Mouse (Mus musculus): ENCODE results near the gene Gm13757. TPM values are rescaled to one million over a fixed set of nuclear protein-coding genes. Genes with fewer than 3 reads are reported as not detected.
"Not testable (repeated sequence)": the region's sequence is repeated elsewhere in the genome, so short reads cannot be mapped to it uniquely, and the experiment has no call there.

Gene Gm13757
- not detected in 2 replicates for polyA plus RNA-seq (2014; fragmentation: Nextera tagmentation; extraction: Ambion mirVana)

DNA sequence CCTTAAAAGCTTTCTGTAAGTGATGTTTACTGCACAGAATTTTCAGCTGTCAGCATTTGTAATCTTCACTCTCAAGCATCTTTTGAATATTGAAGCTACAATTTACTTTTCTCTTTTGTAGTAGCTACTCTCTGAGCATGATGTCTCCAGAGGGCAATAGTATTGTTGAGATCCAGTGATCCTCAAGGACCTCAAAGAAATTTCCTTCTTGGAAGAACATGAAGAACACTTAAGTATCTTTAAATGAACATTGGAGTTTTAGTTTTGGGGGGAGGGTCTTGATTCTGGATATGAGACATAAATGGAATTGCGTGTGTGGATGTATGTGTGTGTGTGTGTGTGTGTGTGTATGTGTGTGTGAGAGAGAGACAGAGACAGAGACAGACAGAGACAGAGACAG is at the start of gene Gm13757:
Gene Gm13757 (minus strand): TSS at position 101 of the 400 bp plus-strand sequence.
- H3K9ac ChIP-seq (ENCODE audit: low read length): no peak within 1 kb of the TSS
- no peaks in the 10 kb centered on the region for H3K9me3 ChIP-seq (ENCODE audit: control insufficient read depth, low read length)
- H3K4me1 ChIP-seq (replicated peaks; ENCODE audit: control insufficient read depth, insufficient read depth, low read length): no peaks in the 10 kb centered on the region
- DNase-seq (ENCODE audit: low spot score) (no peak), ATAC-seq (replicated peaks; ENCODE audit: low FRiP score) (no peak)
- no peak within 1 kb of the TSS for H3K27ac ChIP-seq (ENCODE audit: low read depth, low read length)
- H3K36me3 ChIP-seq (ENCODE audit: control insufficient read depth, insufficient read depth, low read length): no peaks in the 10 kb centered on the region
- 93% methylated on average over 1 of the region's 1 CpGs for WGBS
- no peaks in the 10 kb centered on the region for H3K27me3 ChIP-seq (ENCODE audit: control insufficient read depth, insufficient read depth, low read length)
- no peak within 1 kb of the TSS for H3K4me3 ChIP-seq (ENCODE audit: low read depth, low read length)
- no peak within 1 kb of the TSS for H3K4me2 ChIP-seq (ENCODE audit: low read depth, low read length, severe bottlenecking)

DNA sequence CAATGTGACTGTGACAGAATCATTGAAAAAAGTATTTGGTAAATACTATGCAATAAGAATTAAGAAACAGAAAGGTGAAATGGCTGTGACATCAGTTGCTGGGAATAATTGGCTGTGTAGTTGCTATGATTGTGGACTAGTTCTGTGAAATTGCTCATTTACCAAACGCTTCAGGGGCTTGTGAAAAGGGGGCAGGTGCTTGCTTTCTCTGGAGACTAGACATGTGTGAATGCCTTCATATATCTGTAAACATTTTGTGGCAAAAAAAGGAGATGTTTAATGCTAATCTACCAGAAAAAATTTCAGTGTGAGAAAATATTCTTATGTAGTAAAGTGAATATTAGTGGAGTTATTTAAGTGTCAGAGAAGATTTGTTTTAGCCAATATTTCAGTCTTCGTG is 44.1 kb upstream of the Gm13757 start, which contains the start of gene Olfr1185-ps1:
Gene Olfr1185-ps1 (plus strand): TSS at position 301 of the 400 bp plus-strand sequence.
- Histone ChIP-seq H3K9ac (ENCODE audit: low read length) (no peak within 1 kb of the TSS), H3K9me3 (ENCODE audit: control insufficient read depth, low read length) (no peaks in the 10 kb centered on the region), H3K27me3 (ENCODE audit: control insufficient read depth, insufficient read depth, low read length) (no peaks in the 10 kb centered on the region), H3K4me2 (ENCODE audit: low read depth, low read length, severe bottlenecking) (no peak within 1 kb of the TSS), H3K4me3 (ENCODE audit: low read depth, low read length) (no peak within 1 kb of the TSS), H3K36me3 (ENCODE audit: control insufficient read depth, insufficient read depth, low read length) (no peaks in the 10 kb centered on the region), H3K27ac (ENCODE audit: low read depth, low read length) (no peak within 1 kb of the TSS), H3K4me1 (replicated peaks; ENCODE audit: control insufficient read depth, insufficient read depth, low read length) (no peaks in the 10 kb centered on the region)
- 83% methylated on average over 2 of the region's 2 CpGs for WGBS
- no peak for ATAC-seq (replicated peaks; ENCODE audit: low FRiP score)
- no peak for DNase-seq (ENCODE audit: low spot score)

DNA sequence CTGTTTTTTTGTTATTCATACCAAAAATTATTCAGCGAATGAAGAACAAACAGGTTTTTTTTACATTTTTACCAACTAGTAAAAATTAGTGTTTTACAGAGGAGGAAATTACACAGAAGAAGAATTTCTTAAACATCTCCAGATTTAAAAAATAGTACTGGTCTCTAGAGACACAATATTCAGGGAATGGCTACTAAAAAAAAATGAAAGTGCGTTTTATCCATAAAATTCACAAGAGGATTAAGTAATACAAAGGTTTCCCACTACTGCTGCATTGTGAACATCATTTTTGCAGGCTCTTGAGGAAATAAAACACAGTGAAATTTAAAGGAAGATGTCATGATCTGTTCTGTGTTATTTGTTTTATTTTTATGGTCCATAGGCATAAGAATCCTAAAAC is 34.4 kb upstream of the Gm13757 start, which contains the start of gene Olfr1184:
Gene Olfr1184 (plus strand): TSS at position 301 of the 400 bp plus-strand sequence.
- no peaks in the 10 kb centered on the region for H3K36me3 ChIP-seq (ENCODE audit: control insufficient read depth, insufficient read depth, low read length)
- no peak for DNase-seq (ENCODE audit: low spot score)
- WGBS: 89% methylated on average over 2 of the region's 2 CpGs
- no peaks in the 10 kb centered on the region for H3K4me1 ChIP-seq (replicated peaks; ENCODE audit: control insufficient read depth, insufficient read depth, low read length)
- no peaks in the 10 kb centered on the region for H3K27me3 ChIP-seq (ENCODE audit: control insufficient read depth, insufficient read depth, low read length)
- H3K9ac ChIP-seq (ENCODE audit: low read length): no peak within 1 kb of the TSS
- H3K27ac ChIP-seq (ENCODE audit: low read depth, low read length): no peak within 1 kb of the TSS
- no peak within 1 kb of the TSS for H3K4me3 ChIP-seq (ENCODE audit: low read depth, low read length)
- H3K4me2 ChIP-seq (ENCODE audit: low read depth, low read length, severe bottlenecking): no peak within 1 kb of the TSS
- ATAC-seq (replicated peaks; ENCODE audit: low FRiP score): no peak
- no peaks in the 10 kb centered on the region for H3K9me3 ChIP-seq (ENCODE audit: control insufficient read depth, low read length)

DNA sequence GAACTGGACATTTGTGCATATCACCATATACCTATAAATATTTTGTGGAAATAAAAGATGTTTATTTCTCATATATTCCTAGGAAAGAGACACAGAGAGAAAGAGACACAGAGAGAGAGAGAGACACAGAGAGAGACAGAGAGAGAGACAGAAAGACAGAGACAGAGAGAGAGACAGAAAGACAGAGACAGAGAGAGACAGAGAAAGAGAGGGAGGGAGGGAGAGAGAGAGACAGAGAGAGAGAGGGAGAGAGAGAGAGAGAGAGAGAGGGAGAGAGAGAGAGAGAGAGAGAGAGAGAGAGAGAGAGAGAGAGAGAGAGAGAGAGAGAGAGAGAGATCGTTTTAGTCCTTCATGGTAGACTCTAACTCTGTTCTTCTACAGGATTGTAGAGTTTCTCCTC is 5.6 kb upstream of the Gm13757 start, which contains the start of gene Olfr1183:
Gene Olfr1183 (plus strand): TSS at position 301 of the 400 bp plus-strand sequence.
- H3K4me3 ChIP-seq (ENCODE audit: low read depth, low read length); H3K9ac ChIP-seq (ENCODE audit: low read length); H3K4me1 ChIP-seq (replicated peaks; ENCODE audit: control insufficient read depth, insufficient read depth, low read length); ATAC-seq (replicated peaks; ENCODE audit: low FRiP score); H3K27ac ChIP-seq (ENCODE audit: low read depth, low read length); H3K27me3 ChIP-seq (ENCODE audit: control insufficient read depth, insufficient read depth, low read length); DNase-seq (ENCODE audit: low spot score); H3K4me2 ChIP-seq (ENCODE audit: low read depth, low read length, severe bottlenecking); H3K36me3 ChIP-seq (ENCODE audit: control insufficient read depth, insufficient read depth, low read length); H3K9me3 ChIP-seq (ENCODE audit: control insufficient read depth, low read length): not testable (repeated sequence)
- WGBS: 79% methylated on average over 1 of the region's 1 CpGs

DNA sequence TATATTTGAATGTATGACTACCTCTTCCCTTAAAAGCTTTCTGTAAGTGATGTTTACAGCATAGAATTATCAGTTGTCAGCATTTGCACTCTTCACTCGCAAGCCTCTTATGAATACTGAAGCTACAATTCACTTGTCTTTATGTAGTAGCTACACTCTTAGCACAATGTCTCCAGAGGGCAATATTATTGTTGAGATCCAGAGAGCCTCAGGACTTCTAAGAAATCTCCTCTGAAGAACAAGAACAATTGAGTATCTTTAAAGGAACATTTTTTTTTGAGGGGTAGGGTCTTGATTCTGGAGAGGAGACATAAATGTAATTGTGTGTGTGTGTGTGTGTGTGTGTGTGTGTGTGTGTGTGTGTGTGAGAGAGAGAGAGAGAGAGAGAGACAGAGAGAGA is 22.9 kb downstream of the Gm13757 start, which contains the start of gene Olfr1181:
Gene Olfr1181 (minus strand): TSS at position 101 of the 400 bp plus-strand sequence.
- H3K27me3 ChIP-seq (ENCODE audit: control insufficient read depth, insufficient read depth, low read length): no peaks in the 10 kb centered on the region
- H3K36me3 ChIP-seq (ENCODE audit: control insufficient read depth, insufficient read depth, low read length): no peaks in the 10 kb centered on the region
- no peak for ATAC-seq (replicated peaks; ENCODE audit: low FRiP score)
- 87% methylated on average over 1 of the region's 1 CpGs for WGBS
- no peaks in the 10 kb centered on the region for H3K9me3 ChIP-seq (ENCODE audit: control insufficient read depth, low read length)
- H3K4me1 ChIP-seq (replicated peaks; ENCODE audit: control insufficient read depth, insufficient read depth, low read length): no peaks in the 10 kb centered on the region
- H3K27ac ChIP-seq (ENCODE audit: low read depth, low read length): no peak within 1 kb of the TSS
- H3K9ac ChIP-seq (ENCODE audit: low read length): no peak within 1 kb of the TSS
- no peak within 1 kb of the TSS for H3K4me2 ChIP-seq (ENCODE audit: low read depth, low read length, severe bottlenecking)
- DNase-seq (ENCODE audit: low spot score): no peak
- no peak within 1 kb of the TSS for H3K4me3 ChIP-seq (ENCODE audit: low read depth, low read length)

DNA sequence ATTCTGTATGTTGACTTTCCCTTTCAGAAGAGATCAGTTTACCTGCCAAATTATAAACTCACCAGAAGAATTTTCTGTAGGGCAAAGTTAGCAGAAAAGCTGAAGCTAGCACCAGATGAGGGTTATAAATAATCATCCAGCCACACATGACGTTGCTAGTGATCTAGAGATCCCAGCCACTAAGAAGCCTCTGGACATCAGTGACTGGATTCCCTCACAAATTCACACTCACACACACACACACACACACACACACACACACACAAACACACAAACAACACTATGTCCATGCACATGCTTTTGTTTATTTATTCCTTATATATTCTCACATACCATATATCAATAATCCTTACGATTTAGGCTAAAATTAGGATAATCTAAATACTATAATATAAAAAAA is 29.9 kb downstream of the Gm13757 start, which contains the start of gene Olfr1180:
Gene Olfr1180 (minus strand): TSS at position 101 of the 400 bp plus-strand sequence.
- WGBS: 78% methylated on average over 2 of the region's 2 CpGs
- ATAC-seq (replicated peaks; ENCODE audit: low FRiP score) (no peak), DNase-seq (ENCODE audit: low spot score) (no peak)
- Histone ChIP-seq H3K4me3 (ENCODE audit: low read depth, low read length) (no peak within 1 kb of the TSS), H3K9ac (ENCODE audit: low read length) (no peak within 1 kb of the TSS), H3K9me3 (ENCODE audit: control insufficient read depth, low read length) (no peaks in the 10 kb centered on the region), H3K36me3 (ENCODE audit: control insufficient read depth, insufficient read depth, low read length) (no peaks in the 10 kb centered on the region), H3K27me3 (ENCODE audit: control insufficient read depth, insufficient read depth, low read length) (no peaks in the 10 kb centered on the region), H3K27ac (ENCODE audit: low read depth, low read length) (no peak within 1 kb of the TSS), H3K4me1 (replicated peaks; ENCODE audit: control insufficient read depth, insufficient read depth, low read length) (no peaks in the 10 kb centered on the region), H3K4me2 (ENCODE audit: low read depth, low read length, severe bottlenecking) (no peak within 1 kb of the TSS)

DNA sequence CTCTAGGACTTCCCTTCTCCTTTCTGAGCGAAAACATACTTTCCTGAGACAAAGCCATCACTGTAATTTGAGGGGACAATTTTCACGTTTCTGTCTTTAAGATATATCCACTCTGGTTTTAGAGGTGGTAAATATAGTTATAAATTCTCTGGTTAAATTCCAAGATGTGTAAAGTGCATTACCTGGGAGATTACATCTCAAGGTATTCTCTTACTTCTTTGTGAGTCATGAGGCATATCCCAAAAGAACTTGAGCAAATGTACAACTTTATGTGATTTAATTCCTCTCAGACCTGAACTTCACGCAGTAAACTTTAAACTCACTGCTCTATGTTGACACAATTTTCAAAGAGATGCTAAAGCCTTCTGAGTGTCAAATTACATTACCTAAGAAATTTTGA is 42.6 kb downstream of the Gm13757 start, which contains the start of gene Olfr1179:
Gene Olfr1179 (minus strand): TSS at position 101 of the 400 bp plus-strand sequence.
- H3K9ac ChIP-seq (ENCODE audit: low read length): no peak within 1 kb of the TSS
- no peak for ATAC-seq (replicated peaks; ENCODE audit: low FRiP score)
- no peaks in the 10 kb centered on the region for H3K36me3 ChIP-seq (ENCODE audit: control insufficient read depth, insufficient read depth, low read length)
- no peak for DNase-seq (ENCODE audit: low spot score)
- H3K9me3 ChIP-seq (ENCODE audit: control insufficient read depth, low read length): no peaks in the 10 kb centered on the region
- H3K27ac ChIP-seq (ENCODE audit: low read depth, low read length): no peak within 1 kb of the TSS
- H3K4me2 ChIP-seq (ENCODE audit: low read depth, low read length, severe bottlenecking): no peak within 1 kb of the TSS
- H3K4me1 ChIP-seq (replicated peaks; ENCODE audit: control insufficient read depth, insufficient read depth, low read length): no peaks in the 10 kb centered on the region
- no peaks in the 10 kb centered on the region for H3K27me3 ChIP-seq (ENCODE audit: control insufficient read depth, insufficient read depth, low read length)
- WGBS: 94% methylated on average over 3 of the region's 3 CpGs
- H3K4me3 ChIP-seq (ENCODE audit: low read depth, low read length): no peak within 1 kb of the TSS

Measured in forebrain, embryonic 11.5 days (tissue).